Mouse (Mus musculus): ENCODE results near the gene Greb1.

The Greb1 gene

GRCm38 (mm10) chr12:16634075-16634813 is 166.4 kb downstream of the Greb1 start:
- DNase-seq (ENCODE audit: low spot score): peak; percentile 57

- DNase-seq (ENCODE audit: low spot score): no peak
Measured at GRCm38 (mm10) chr12:16633235-16633634, 167.5 kb downstream of the Greb1 start.

GRCm38 (mm10) chr12:16631423-16631822 is 169.3 kb downstream of the Greb1 start:
- no peak for DNase-seq (ENCODE audit: low spot score)

GRCm38 (mm10) chr12:16630866-16631185 is 169.9 kb downstream of the Greb1 start:
- DNase-seq (ENCODE audit: low spot score): no peak

GRCm38 (mm10) chr12:16630152-16630865 is 170.4 kb downstream of the Greb1 start:
- DNase-seq (ENCODE audit: low spot score): peak; percentile 24
